Mouse (Mus musculus) left cerebral cortex, adult 8-10 months (tissue): ENCODE results near the gene Edaradd. TPM values are rescaled to one million over a fixed set of nuclear protein-coding genes. Genes with fewer than 3 reads are reported as not detected.
"Not testable (repeated sequence)": the region's sequence is repeated elsewhere in the genome, so short reads cannot be mapped to it uniquely, and the experiment has no call there.

Experiments
- DNase-seq, 2 experiments: peaks; one replicate each; pipeline ENCODE4 v3.0.0; 2022; ENCODE audit warnings: low spot score in 2 of 2
- total RNA-seq, 4 experiments: library from RNA; stranded (reverse); gene quantifications; 2 replicates each; pipeline ENCODE4 v1.2.4; 2022

The Edaradd gene
- total RNA-seq, 4 experiments from 2014 or later, result 0.13 to 0.28 (median 0.14) TPM; not detected in 1

- DNase-seq, result no peak
Measured at GRCm38 (mm10) chr13:12519371-12519770, 867 bp downstream of the Edaradd start.

GRCm38 (mm10) chr13:12511189-12511965 lies 8.9 kb downstream of the Edaradd start:
- DNase-seq, result no peak

- DNase-seq, result no peak
Measured at GRCm38 (mm10) chr13:12510032-12510431, 10.2 kb downstream of the Edaradd start.

GRCm38 (mm10) chr13:12507426-12507825 lies 12.8 kb downstream of the Edaradd start:
- no peak for DNase-seq

GRCm38 (mm10) chr13:12505359-12505758 lies 14.9 kb downstream of the Edaradd start:
- DNase-seq, result no peak

GRCm38 (mm10) chr13:12503238-12503751 lies 16.9 kb downstream of the Edaradd start:
- DNase-seq, result no peak

GRCm38 (mm10) chr13:12502665-12503237 lies 17.5 kb downstream of the Edaradd start:
- DNase-seq, result no peak

GRCm38 (mm10) chr13:12499107-12499506 lies 21.1 kb downstream of the Edaradd start:
- DNase-seq, result peak in 1 of 2 experiments; percentile 16

GRCm38 (mm10) chr13:12497809-12498208 lies 22.4 kb downstream of the Edaradd start:
- DNase-seq, result no peak

- no peak for DNase-seq
Measured at GRCm38 (mm10) chr13:12494750-12495149, 25.5 kb downstream of the Edaradd start.

GRCm38 (mm10) chr13:12492515-12492914 lies 27.7 kb downstream of the Edaradd start:
- DNase-seq, result no peak

- no peak for DNase-seq
Measured at GRCm38 (mm10) chr13:12485640-12486039, 34.6 kb downstream of the Edaradd start.

GRCm38 (mm10) chr13:12485197-12485596 lies 35.0 kb downstream of the Edaradd start:
- no peak for DNase-seq

- no peak for DNase-seq
Measured at GRCm38 (mm10) chr13:12479802-12480201, 40.4 kb downstream of the Edaradd start.

- no peak for DNase-seq
Measured at GRCm38 (mm10) chr13:12478301-12478700, 41.9 kb downstream of the Edaradd start.

- DNase-seq, result no peak
Measured at GRCm38 (mm10) chr13:12476886-12477285, 43.4 kb downstream of the Edaradd start.

- DNase-seq, result no peak
Measured at GRCm38 (mm10) chr13:12475239-12475638, 45.0 kb downstream of the Edaradd start.

GRCm38 (mm10) chr13:12473724-12474378 lies 46.4 kb downstream of the Edaradd start:
- DNase-seq, result peak in 1 of 2 experiments; percentile 48

- no peak for DNase-seq
Measured at GRCm38 (mm10) chr13:12468488-12468887, 51.8 kb downstream of the Edaradd start.

GRCm38 (mm10) chr13:12464844-12465243 lies 55.4 kb downstream of the Edaradd start, which contains the start of gene Lgals8:
Lgals8 (minus strand) TSS chr13:12464944.
- DNase-seq, result no peak

GRCm38 (mm10) chr13:12464159-12464558 lies 56.1 kb downstream of the Edaradd start:
- DNase-seq, result not testable (repeated sequence)

- no peak for DNase-seq
Measured at GRCm38 (mm10) chr13:12462623-12463022, 57.6 kb downstream of the Edaradd start.
